Mouse (Mus musculus): ENCODE measurements around the gene Foxp1. TPM values are rescaled to one million over a fixed set of nuclear protein-coding genes. Genes with fewer than 3 reads are reported as not detected.
A peak's percentile ranks its signal among the peaks of the same experiment; 100 is the strongest.

The Foxp1 gene
- total RNA-seq (2021) = 10 to 100 TPM; 21.9 to 35.8 TPM
- long read RNA-seq, experiment 1, partial matches to known transcripts = 2 of 14 reads
- long read RNA-seq, experiment 1, other reads (novel, unspliced or antisense) = 9 of 14 reads
- long read RNA-seq, experiment 2, partial matches to known transcripts = 1 of 8 reads
- long read RNA-seq, experiment 2, other reads (novel, unspliced or antisense) = 7 of 8 reads

GRCm38 (mm10) chr6:99522359-99523108 is at the start of gene Foxp1:
Gene Foxp1, minus strand, starts transcription at chr6:99522721.
- DNase-seq = peak; percentile 63

DNA sequence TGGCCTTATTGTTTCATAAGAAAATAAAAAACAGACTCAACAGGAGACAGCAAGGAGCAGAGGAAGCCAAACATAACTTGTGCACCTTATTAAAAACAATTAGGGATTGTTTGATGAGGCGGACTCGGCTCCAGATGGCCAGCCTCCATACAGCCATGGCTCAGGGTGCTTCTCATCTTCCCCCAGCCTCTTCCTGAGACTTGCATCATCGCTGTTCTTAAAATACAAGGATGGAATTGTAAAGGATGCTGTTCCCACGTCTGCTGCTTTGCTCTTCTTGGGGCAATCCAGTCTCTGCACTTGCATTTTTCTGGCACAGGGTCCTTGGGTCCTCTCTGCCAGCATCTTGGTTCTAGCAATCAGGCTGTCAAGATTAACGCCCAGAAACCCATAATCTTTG is 49.5 kb upstream of the Foxp1 start:
- DNase-seq = no peak

- DNase-seq = no peak
These were observed 44.4 kb upstream of the Foxp1 start for GRCm38 (mm10) chr6:99566921-99567320.

DNA sequence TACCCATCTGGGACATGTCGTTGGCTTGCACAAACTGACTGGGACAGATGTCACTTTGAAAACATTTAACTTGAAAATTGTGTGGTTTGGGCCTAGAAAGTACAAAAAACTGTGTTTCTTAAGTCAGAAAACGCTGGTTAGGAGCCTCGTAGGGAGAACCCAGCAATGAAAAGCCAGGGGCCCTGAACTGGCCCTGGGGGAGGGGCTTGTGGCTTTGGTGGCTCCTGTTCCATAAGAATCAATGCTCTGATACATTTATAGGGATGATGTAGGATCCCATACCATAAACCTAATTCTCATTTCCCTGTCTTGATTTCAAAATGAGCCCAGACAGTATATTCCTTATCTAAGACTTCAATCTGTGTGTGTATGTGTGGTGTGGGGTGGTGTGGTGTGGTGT is 42.2 kb upstream of the Foxp1 start:
- DNase-seq = no peak

GRCm38 (mm10) chr6:99556950-99557349 is 34.4 kb upstream of the Foxp1 start:
- DNase-seq = no peak

- DNase-seq = no peak
These were observed 30.3 kb upstream of the Foxp1 start for GRCm38 (mm10) chr6:99552816-99553215.

- no peak for DNase-seq
These were observed 23.9 kb upstream of the Foxp1 start for GRCm38 (mm10) chr6:99546416-99546815.

DNA sequence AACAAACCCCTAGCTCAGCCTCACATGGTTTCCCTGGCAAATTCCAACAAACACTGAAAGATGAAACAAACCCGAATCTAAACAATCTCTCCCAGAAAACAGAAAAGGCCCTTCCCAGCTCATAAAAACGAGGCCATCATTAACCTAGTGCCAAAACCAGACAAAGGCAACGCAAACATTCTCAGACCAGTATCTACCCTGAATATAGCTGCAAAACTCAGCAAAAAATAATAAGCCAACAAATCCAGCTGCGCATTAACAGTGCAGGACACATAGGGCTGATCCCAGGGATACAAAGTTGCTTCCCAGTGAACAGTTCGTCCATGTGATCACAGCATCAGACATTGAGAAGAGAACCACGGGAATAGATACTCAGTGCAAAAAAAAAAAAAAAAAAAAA is 22.9 kb upstream of the Foxp1 start:
- DNase-seq = no peak

- no peak for DNase-seq
These were observed 18.6 kb upstream of the Foxp1 start for GRCm38 (mm10) chr6:99541105-99541504.

DNA sequence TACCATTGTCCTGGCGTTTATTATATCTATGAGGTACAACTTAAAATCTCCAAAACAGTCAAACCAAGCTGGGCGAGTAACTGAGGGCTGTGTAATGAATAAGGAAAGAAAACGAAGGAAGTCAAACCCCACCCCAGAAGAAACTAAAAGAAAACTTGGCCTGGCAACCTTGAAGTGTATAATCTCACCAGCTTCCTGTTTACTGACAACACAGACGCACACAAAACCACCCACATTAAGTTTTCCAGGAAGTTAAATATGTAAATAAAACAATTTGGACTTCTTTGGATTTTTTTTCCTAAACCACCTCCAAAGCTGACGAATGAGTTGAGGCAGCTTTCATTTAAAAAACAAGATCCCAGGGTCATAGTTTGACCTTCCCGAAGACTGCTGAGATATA is 18.1 kb upstream of the Foxp1 start:
- no peak for DNase-seq

GRCm38 (mm10) chr6:99540146-99540545 is 17.6 kb upstream of the Foxp1 start:
- DNase-seq = no peak

GRCm38 (mm10) chr6:99538194-99538941 is 15.8 kb upstream of the Foxp1 start:
- DNase-seq = no peak

- DNase-seq = no peak
These were observed 11.8 kb upstream of the Foxp1 start for GRCm38 (mm10) chr6:99534211-99534745.

- no peak for DNase-seq
These were observed 9.9 kb upstream of the Foxp1 start for GRCm38 (mm10) chr6:99532458-99532857.

- DNase-seq = no peak
These were observed 6.5 kb upstream of the Foxp1 start for GRCm38 (mm10) chr6:99528972-99529371.

DNA sequence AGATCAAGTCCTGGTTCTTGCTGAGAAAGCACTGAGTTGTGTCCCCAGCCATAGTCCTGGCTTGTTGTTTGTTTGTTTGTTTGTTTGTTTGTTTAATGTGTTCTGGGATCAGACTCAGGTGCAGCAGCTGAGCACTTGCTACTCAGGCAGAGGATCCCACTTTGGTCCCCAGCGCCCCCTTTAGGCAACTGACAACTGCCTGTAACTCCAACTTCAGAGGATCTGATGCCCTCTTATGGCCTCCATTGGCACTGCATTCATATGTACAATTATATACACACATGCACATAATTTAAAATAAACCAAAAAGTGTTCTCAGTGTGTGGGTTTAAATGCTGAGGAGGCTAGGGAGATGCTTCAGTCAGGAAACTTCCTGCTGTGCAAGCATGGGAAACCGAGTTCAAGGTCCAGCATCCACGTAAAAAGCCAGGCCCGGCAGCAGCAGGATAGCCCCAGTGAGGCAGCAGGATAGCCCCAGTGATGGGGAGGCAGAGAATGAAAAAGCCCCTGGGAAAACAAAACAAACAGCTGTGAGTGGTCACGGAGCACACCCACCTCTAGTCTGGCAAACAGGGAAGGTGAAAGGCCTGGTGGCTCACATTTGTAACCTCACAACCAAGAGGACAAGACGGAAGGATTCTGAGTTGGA is 5.1 kb upstream of the Foxp1 start:
- no peak for DNase-seq

- DNase-seq = peak; percentile 34
These were observed 2.8 kb upstream of the Foxp1 start for GRCm38 (mm10) chr6:99525351-99525750.

GRCm38 (mm10) chr6:99523679-99524370 is 1.3 kb upstream of the Foxp1 start:
- no peak for DNase-seq

- peak; percentile 73 for DNase-seq
These were observed 650 bp upstream of the Foxp1 start for GRCm38 (mm10) chr6:99523109-99523632.

GRCm38 (mm10) chr6:99521641-99522358 is 721 bp downstream of the Foxp1 start:
- peak; percentile 63 for DNase-seq

Measured in gastrocnemius, postnatal 10 days (tissue).